ENCODE assay signal across 9 mouse cellular contexts in genomic region chr16:20195546-20195945, GRCm38 (mm10). TPM values are rescaled to one million over a fixed set of nuclear protein-coding genes. Genes with fewer than 3 reads are reported as not detected.
DNase-seq lines count a peak whose midpoint lies in the region; ATAC-seq and TF ChIP-seq lines count a peak whose summit lies in the region.
"Had no signal": no experiment of that assay in that cellular context is flagged by ENCODE, and none has a peak within 500 bp of the region (broad histone marks: within the 10 kb centered on the region; RNA-seq: fewer than 3 reads in every experiment).

No protein-coding gene starts in this region.

- no peak for ATAC-seq in liver, embryonic 14.5 days (ENCODE audit: insufficient read depth)
- no peak for ATAC-seq in erythroid progenitor cell, adult 5-6 weeks (replicated peaks; ENCODE audit: low FRiP score, poor library complexity, severe bottlenecking)

- H3K27ac ChIP-seq in liver, embryonic 14.5 days, result no peak overlapping the region

- no peaks in the 10 kb centered on the region for H3K9me3 ChIP-seq in liver, embryonic 14.5 days (ENCODE audit: control insufficient read depth, low read length)

- no peak overlapping the region for H3K4me3 ChIP-seq in liver, embryonic 14.5 days (ENCODE audit: insufficient read depth in 1 of 2, low read depth in 2 of 2, low read length in 2 of 2)

- peak; percentile 46 for DNase-seq in embryo, embryonic 10 days (ENCODE audit: low spot score)
- no peak for DNase-seq in embryo, embryonic 9.5 days (ENCODE audit: extremely low spot score)
- DNase-seq in liver, embryonic 14.5 days (ENCODE audit: low read depth in 3 of 3, low spot score in 3 of 3), result no peak
- no peak for DNase-seq in liver
- DNase-seq in embryo, embryonic 11 days, result peak; percentile 49
- DNase-seq in retina, postnatal 7 days (ENCODE audit: low read depth, low spot score), result peak; percentile 14
- no peak for DNase-seq in right cerebral cortex, postnatal 14 days
- DNase-seq: layer of hippocampus, adult 9-11 months had no signal

- H3K36me3 ChIP-seq in liver, embryonic 14.5 days (replicated peaks; ENCODE audit: control insufficient read depth, insufficient read depth, low read depth), result peaks cover 2% of the 10 kb centered on the region

- no peak overlapping the region for H3K9ac ChIP-seq in liver, embryonic 14.5 days (replicated peaks)

- TF ChIP-seq EP300 in liver, embryonic 14.5 days (IDR thresholded peaks at IDR 0.05; ENCODE audit: low read depth), result no peak

- peak; percentile 31; the same call in 1 of the 2 replicates for TF ChIP-seq CTCF in liver, embryonic 14.5 days (IDR thresholded peaks at IDR 0.05; ENCODE audit: low read depth)

- no peaks in the 10 kb centered on the region for H3K27me3 ChIP-seq in liver, embryonic 14.5 days (ENCODE audit: control insufficient read depth, insufficient read depth, low read length)

- 88% methylated on average over 3 of the region's 3 CpGs for WGBS in liver, embryonic 14.5 days (ENCODE audit: insufficient replicate concordance)

- no peaks in the 10 kb centered on the region; a peak in 1 of 4 replicates for H3K4me1 ChIP-seq in liver, embryonic 14.5 days (replicated peaks; ENCODE audit: control insufficient read depth in 2 of 2, insufficient read depth in 2 of 2, low read length in 1 of 2)

- no peak overlapping the region for H3K4me2 ChIP-seq in liver, embryonic 14.5 days (ENCODE audit: low read depth)

RNA-seq across cellular contexts. Expression of gene Map6d1, which starts 45.6 kb away (rescaled TPM):
- 0.02 TPM in 2 replicates for polyA plus RNA-seq in liver, embryonic 14.5 days (2012; rRNA removed)
- polyA plus RNA-seq in liver, embryonic 14.5 days (2014; fragmentation: Nextera tagmentation; extraction: Ambion mirVana), result not detected in 2 replicates
- not detected in 2 replicates for total RNA-seq in erythroid progenitor cell, adult 5-6 weeks (2015; ENCODE audit: low replicate concordance)
- total RNA-seq in erythroid progenitor cell, adult 5-6 weeks (2017; ENCODE audit: low replicate concordance), result not detected in 2 replicates

RNA-seq across cellular contexts. Expression of gene Yeats2, which starts 54.7 kb away (rescaled TPM):
- polyA plus RNA-seq in liver, embryonic 14.5 days (2012; rRNA removed), result 6.1 and 7.6 TPM in 2 replicates
- 3.0 and 4.5 TPM in 2 replicates for polyA plus RNA-seq in liver, embryonic 14.5 days (2014; fragmentation: Nextera tagmentation; extraction: Ambion mirVana)
- total RNA-seq in erythroid progenitor cell, adult 5-6 weeks (2015; ENCODE audit: low replicate concordance), result 5.9 and 9.0 TPM in 2 replicates
- 4.7 and 18.7 TPM in 2 replicates for total RNA-seq in erythroid progenitor cell, adult 5-6 weeks (2017; ENCODE audit: low replicate concordance)

Comparison
In these comparisons a context has a peak if more than half of its experiments do, and no peak if none do; other contexts are left out.
1. DNase-seq: peak in embryo, embryonic 10 days (single experiment), embryo, embryonic 11 days (single experiment) and retina, postnatal 7 days (single experiment); none in embryo, embryonic 9.5 days (single experiment), liver, embryonic 14.5 days (0 of 3), liver (single experiment) and right cerebral cortex, postnatal 14 days (single experiment).